Mouse (Mus musculus) left cerebral cortex, postnatal 36 days (tissue): ENCODE measurements around the gene Ppp4r3b. TPM values are rescaled to one million over a fixed set of nuclear protein-coding genes. Genes with fewer than 3 reads are reported as not detected.

Experiments
- DNase-seq, 2 experiments: peaks; one replicate each; pipeline ENCODE4 v3.0.0; 2021 to 2022; ENCODE audit warnings: low spot score in 2 of 2, mixed read lengths in 1 of 2
- intact Hi-C: fragments of 180-260 bp; cut with DNase I; formaldehyde crosslinking; loops from one replicate; pipeline ENCODE4 v1.15.1; 2025
- total RNA-seq, 2 experiments: library from RNA; stranded (reverse); gene quantifications; 2 replicates each; pipeline ENCODE4 v1.2.3; 2021

Ppp4r3b gene
- 10 to 100 TPM; 46.2 to 51.6 TPM for total RNA-seq

GRCm38 (mm10) chr11:29172563-29173124, at the start of gene Ppp4r3b:
Gene Ppp4r3b (plus strand): TSS chr11:29172890.
- peak; percentile 98 for DNase-seq
- intact Hi-C loops: no loop called here

GRCm38 (mm10) chr11:29129862-29130384, 42.8 kb upstream of the Ppp4r3b start:
- intact Hi-C loops: loop anchor here (10.0 kb wide), 1 partner anchor 515 kb away; no protein-coding TSS in a partner anchor
- no peak for DNase-seq

- peak; percentile 90 to 92 for DNase-seq
- intact Hi-C loops: loop anchor here (10.0 kb wide), 1 partner anchor 516 kb away; no protein-coding TSS in a partner anchor
Observed at GRCm38 (mm10) chr11:29130385-29131355, 42.0 kb upstream of the Ppp4r3b start, which contains the start of gene Pnpt1. Gene Pnpt1 (plus strand): TSS chr11:29130744.

GRCm38 (mm10) chr11:29140671-29141070, 32.0 kb upstream of the Ppp4r3b start:
- DNase-seq: no peak
- intact Hi-C loops: no loop called here

GRCm38 (mm10) chr11:29148901-29149300, 23.8 kb upstream of the Ppp4r3b start:
- no peak for DNase-seq
- intact Hi-C loops: no loop called here

- DNase-seq: no peak
- intact Hi-C loops: no loop called here
Observed at GRCm38 (mm10) chr11:29163569-29163968, 9.1 kb upstream of the Ppp4r3b start.

GRCm38 (mm10) chr11:29171959-29172391, 715 bp upstream of the Ppp4r3b start:
- intact Hi-C loops: no loop called here

GRCm38 (mm10) chr11:29173125-29173631, 488 bp downstream of the Ppp4r3b start:
- intact Hi-C loops: no loop called here
- peak in 1 of 2 experiments; percentile 57 for DNase-seq

More at GRCm38 (mm10) chr11:29171959-29172391, 715 bp upstream of the Ppp4r3b start:
- peak; percentile 63 to 66 for DNase-seq

- no peak for DNase-seq
- intact Hi-C loops: no loop called here
Observed at GRCm38 (mm10) chr11:29173706-29174436, 1.2 kb downstream of the Ppp4r3b start.

GRCm38 (mm10) chr11:29179319-29179718, 6.6 kb downstream of the Ppp4r3b start:
- DNase-seq: no peak
- intact Hi-C loops: no loop called here

- intact Hi-C loops: no loop called here
- no peak for DNase-seq
Observed at GRCm38 (mm10) chr11:29180657-29181056, 8.0 kb downstream of the Ppp4r3b start.

GRCm38 (mm10) chr11:29181751-29182150, 9.1 kb downstream of the Ppp4r3b start:
- DNase-seq: no peak
- intact Hi-C loops: no loop called here

- intact Hi-C loops: no loop called here
- DNase-seq: no peak
Observed at GRCm38 (mm10) chr11:29188981-29189380, 16.3 kb downstream of the Ppp4r3b start.

- intact Hi-C loops: no loop called here
- no peak for DNase-seq
Observed at GRCm38 (mm10) chr11:29203653-29204052, 31.0 kb downstream of the Ppp4r3b start.

GRCm38 (mm10) chr11:29209774-29210173, 37.1 kb downstream of the Ppp4r3b start:
- intact Hi-C loops: no loop called here
- DNase-seq: no peak

GRCm38 (mm10) chr11:29216196-29216595, 43.5 kb downstream of the Ppp4r3b start:
- intact Hi-C loops: no loop called here
- DNase-seq: no peak

GRCm38 (mm10) chr11:29219055-29219454, 46.4 kb downstream of the Ppp4r3b start:
- intact Hi-C loops: no loop called here
- no peak for DNase-seq

- intact Hi-C loops: no loop called here
- DNase-seq: no peak
Observed at GRCm38 (mm10) chr11:29222310-29222709, 49.6 kb downstream of the Ppp4r3b start.

- intact Hi-C loops: no loop called here
- no peak for DNase-seq
Observed at GRCm38 (mm10) chr11:29224754-29225153, 52.1 kb downstream of the Ppp4r3b start.
